Mouse (Mus musculus) megakaryocyte progenitor cell, adult 5-6 weeks (primary cell): ENCODE measurements around the gene Ubqln3. TPM values are rescaled to one million over a fixed set of nuclear protein-coding genes. Genes with fewer than 3 reads are reported as not detected.

Source experiments
- ATAC-seq: replicated peaks from 2 replicates; pipeline ENCODE4 v1.8.0; 2016; ENCODE audit warnings: mild to moderate bottlenecking, moderate TSS enrichment, inconsistent platforms; ENCODE audit not compliant: poor library complexity
- total RNA-seq, 2 experiments: library from RNA; stranded (forward) in 1 of 2; stranded (reverse) in 1 of 2; fragments of 157-497, 149-512 nt in 1 of 2; fragments of 200-1000 nt in 1 of 2; gene quantifications; 2 replicates each; pipeline versions ENCODE4 v1.2.3 to v1.2.4; 2015 to 2017

Ubqln3 gene
- total RNA-seq (2015) (not detected in 2 replicates), total RNA-seq (2017) (not detected in 2 replicates)

DNA sequence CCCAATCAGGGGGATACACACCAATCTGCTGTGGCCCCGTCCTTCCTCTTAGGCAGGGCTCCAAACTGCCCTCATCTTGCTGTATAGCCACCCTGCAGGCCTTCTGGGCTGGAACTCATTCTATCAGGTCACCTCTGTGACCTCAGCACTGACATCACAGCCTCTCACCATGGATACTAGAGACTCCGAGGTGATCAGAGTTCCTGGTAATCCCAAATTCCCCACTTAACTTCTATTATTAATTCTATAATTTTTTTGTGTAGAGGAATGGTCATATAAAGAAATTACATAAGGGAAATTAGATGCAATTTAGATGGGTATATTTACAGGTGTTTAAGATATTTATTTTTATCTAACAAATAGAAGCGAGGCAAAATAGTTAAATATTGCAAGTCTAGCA, at the start of gene Ubqln3:
Ubqln3 (minus strand) TSS at position 101 of the 400 bp plus-strand sequence.
- no peak for ATAC-seq

DNA sequence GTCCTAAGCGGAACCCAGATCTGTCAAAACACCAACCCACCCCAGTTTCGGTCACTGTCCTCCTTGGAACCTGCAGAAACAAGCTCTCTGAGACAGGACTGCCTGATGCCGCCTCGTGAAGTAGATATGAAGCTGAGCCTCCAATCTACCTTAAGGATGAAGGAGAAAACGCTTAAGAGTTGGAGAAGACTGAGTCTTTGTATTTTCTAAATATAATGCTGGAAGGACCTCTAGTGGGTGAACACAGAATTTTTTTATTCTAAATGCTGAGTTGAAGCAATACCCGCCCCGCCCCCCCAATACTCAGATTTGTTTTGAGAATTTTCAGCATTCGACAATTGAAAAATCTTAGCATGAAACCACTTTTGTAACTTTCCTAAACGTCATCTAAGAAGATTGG, 48.2 kb upstream of the Ubqln3 start:
- ATAC-seq = peak; percentile 79

DNA sequence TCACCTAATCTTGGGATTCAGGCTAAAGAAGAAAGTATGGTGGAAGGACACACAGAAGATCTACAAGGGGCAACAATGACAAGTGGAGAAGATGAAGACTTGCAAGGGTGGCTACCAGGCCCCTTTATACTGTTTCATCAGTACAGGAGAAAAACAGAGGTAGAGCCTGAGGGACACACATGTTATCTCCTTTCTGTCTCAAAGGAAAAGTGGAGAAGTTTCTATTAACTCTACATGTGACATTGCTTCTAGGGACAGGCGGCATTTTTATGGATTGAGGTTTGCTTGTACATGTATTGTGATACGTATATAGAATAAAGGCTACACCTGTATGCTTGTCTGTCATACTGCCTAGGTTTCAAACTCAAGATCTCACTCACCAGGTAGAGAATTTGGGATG, 40.2 kb upstream of the Ubqln3 start, which contains the start of gene Olfr648:
Olfr648 (minus strand) TSS at position 101 of the 400 bp plus-strand sequence.
- ATAC-seq = no peak

DNA sequence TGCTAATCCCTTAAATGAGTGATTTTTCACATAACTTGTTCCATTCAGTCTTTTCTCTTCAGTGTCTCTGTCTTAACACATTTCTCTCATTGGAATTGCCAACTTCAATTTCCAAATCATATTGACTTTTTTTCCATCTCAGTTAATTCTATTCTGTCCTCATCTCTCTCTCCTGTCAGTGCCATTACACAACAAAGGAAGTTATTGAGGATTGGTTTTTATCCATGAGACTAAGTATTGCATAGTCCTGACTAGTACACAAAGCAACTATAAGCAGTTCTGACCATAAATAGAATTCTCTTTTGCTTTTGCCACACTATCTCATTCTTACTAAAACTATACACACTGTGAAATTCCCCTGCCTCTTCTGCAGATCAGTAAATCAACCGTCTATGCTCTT, 36.0 kb upstream of the Ubqln3 start:
- ATAC-seq = peak; percentile 77

DNA sequence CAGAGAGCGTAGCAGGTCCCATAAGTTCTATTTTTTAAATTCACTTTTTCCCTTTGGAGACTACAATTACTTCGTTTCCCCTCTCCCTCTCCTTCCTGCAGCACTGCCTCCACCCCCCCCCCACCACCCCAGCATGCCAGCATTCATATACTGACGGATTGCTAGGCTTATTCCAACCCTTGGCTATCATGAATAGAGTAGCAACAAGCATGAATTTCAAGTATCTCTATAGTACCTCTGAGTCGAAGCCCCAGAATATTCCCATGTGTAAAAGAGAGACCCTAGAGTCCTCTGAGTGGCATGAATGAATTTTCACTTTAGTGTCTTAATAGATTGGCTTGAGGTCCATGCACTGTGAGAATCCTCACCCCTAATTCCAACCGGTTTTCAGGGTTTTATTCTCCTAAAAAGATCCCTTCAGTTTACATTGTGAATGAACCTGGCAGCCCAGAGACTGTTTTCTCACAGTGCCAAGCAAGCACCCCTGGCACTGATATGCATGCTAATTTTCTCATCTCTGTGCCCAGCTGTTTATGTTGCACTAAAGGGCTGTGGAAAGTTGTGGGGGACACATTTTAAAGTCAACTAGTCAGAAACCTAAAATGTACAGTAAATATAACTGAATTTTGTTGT, 35.5 kb upstream of the Ubqln3 start:
- no peak for ATAC-seq

DNA sequence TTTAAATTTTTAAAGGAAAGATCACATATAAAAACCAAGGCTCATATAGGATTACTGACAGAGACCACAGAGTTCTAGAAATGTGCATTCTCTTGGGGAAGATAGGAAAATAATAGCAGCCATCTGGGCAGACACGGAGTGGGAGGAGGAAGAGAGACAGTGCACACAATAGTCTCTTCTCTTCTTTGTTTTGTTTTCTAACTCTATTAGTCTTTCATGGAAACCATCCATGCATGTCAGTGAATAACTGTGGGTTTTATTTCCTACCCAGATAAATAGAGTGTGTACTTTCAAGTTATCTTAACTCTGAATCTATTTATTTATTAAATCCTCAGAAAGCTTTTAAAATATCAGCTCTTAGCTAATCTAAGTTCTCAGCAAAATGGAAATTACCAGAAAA, 32.0 kb upstream of the Ubqln3 start:
- no peak for ATAC-seq

DNA sequence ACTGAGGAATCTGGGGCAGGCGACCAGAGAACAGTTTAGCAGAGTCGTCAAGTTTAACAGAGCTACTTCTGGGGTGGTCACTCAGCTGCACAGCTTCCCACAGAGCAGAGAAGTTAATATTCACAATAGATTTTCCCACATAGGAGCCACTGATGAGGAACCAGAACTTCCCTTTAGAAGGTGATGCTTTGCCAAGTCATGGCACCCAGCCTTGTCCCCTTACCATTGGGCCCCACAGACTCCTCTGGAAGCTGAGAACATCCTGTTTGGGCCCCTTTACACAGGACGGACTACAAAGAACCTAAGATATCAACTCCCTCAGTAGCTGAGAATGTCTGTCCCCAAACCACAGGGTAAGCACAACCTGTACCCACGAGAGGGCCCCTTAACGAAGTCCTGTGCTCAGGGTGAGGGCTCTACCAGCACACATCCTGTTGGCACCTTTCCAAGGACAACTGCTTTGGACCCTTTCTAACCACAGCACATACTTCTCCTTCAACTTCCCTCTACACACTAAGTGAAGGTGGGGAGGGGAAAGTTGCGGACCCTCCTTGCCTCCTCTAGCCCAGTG, 26.6 kb upstream of the Ubqln3 start:
- peak; percentile 78 for ATAC-seq

DNA sequence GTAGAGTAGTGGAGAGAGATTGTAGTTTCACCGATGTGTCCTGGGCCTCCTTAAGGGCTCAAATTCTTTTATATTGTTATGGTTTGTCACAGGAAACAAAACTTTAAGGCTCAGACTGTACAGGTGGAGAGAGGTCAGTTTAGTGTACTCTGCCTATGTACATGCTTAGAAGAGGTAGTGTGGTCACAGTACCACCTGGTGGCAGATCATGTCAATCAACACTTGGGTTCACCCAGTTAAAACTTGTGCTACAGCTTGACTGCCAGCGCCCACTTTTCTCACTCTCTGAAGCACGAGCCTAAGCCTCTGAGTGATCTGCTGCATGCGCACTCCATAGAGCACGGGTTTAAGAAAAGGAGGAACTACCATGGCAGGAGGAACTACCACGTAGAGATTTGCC, 24.0 kb upstream of the Ubqln3 start:
- peak; percentile 45 for ATAC-seq

DNA sequence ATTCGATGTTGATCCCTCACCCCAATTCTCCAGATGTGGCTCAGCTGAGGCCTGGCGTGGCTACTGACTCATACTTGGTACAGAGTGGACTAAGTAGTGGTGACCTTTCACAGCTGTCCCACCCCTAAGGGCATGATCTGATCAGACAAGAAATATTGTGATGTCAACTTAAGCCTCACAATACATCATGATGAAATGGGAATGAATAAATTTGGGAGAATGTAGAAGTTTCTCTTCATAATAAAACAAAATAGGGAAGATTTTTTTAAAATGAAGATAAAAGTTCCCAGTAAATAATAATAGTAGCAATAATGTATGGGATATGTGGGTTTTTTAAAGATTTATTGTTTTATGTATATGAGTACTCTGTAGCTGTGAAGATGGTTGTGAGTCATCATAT, 7.4 kb upstream of the Ubqln3 start, which contains the start of gene Ubqlnl:
Ubqlnl (minus strand) TSS at position 101 of the 400 bp plus-strand sequence.
- ATAC-seq = no peak

DNA sequence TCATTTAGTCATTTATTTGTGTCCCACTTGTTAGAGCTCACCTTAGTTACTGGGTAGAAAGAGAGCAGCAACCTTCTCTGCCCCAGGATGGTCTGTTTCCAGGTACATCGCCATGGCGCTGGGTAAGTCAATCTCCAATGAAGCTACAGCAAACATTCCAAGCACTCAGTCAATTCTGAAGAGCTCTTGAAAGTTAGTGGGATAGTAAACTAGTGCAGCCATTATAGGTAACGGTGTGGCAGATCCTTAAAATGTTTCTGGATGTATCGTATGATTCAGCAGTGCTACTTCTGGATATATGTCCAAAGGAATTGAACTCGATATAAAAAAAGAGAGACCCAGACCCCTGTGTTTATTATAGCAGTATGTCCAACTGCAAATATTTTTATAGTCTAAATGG, 5.8 kb downstream of the Ubqln3 start, which contains the start of gene Olfr643:
Olfr643 (minus strand) TSS at position 101 of the 400 bp plus-strand sequence.
- ATAC-seq = no peak

DNA sequence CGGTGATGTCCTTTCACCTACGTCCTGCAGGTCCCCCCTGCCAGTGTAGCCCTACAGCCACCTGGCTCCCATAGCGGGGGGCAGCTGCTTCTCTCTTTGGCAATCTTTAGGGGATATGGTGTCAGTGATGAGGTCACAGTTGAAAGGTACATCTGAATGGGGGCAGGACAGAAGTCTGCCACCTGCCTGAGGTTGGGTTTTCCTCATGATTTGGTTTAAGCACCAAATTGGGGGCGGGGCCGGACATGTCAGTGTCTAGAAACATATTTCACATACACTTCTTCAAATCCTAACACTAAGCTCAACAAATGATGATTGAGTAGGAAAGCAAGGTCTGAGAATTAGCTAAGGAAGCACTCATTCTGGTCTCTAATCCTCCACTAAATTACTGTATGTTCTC, 13.4 kb downstream of the Ubqln3 start, which contains the start of gene Ubqln5:
Ubqln5 (minus strand) TSS at position 101 of the 400 bp plus-strand sequence.
- ATAC-seq = no peak

DNA sequence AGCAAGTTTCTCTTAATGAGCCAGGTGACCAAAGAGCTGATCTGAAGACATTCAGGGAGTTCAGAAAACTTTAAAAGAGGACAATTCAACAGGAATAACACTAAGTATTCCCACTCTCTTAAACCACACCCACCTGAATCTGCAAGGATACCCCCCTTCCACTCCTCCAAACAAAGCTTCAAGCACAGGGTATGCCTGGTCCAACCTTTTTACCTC, 38.4 kb downstream of the Ubqln3 start, which contains the start of gene Olfr646:
Olfr646 (plus strand) TSS at position 117 of the 216 bp plus-strand sequence.
- no peak for ATAC-seq

DNA sequence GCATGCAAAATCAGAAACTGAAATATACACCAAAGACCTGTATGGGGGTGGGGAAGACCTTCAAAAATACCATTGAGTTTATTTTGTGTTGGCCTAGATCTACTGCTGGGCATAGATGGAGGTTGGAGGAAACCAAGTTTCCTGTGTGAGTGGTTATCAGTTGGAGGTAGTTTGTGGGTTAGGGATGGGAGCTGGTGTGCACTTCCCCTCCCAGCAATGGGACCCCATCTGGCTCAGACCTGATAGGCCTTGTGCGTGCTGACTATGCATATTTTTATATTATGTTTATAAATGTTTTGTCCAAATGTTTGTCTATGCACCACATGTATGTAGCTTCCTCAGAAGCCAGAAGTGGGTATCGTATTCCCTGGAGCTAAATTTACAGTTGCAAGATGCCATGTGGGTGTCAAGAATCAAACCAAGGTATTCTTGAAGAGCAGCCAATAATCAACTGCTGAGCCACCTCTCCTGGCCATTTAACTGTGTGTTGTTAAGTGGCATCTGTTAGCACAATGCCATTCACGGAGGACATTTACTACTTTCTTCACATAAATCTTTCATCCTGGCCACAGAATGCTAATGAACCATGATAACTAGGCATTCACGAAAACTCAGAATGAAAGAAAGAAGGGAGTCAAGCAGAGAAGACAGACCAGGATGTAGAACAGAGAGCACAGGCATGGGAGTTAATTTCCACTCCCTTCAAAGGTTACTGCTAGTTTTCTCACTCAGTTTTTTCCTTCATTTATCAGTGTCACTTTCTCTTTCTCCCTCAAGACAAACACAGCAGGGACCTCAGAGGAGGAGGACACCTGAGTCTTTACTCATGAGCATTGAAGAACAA, 38.9 kb downstream of the Ubqln3 start:
- ATAC-seq = peak; percentile 100

Other genes starting within 250 kb of the Ubqln3 start
- gene Olfr64, start 248.8 kb downstream of the Ubqln3 start, total RNA-seq (2015) = not detected in 2 replicates
- gene Olfr64, start 248.8 kb downstream of the Ubqln3 start, total RNA-seq (2017) = not detected in 2 replicates
- not detected in 2 replicates for gene Olfr65, start 239.8 kb downstream of the Ubqln3 start, total RNA-seq (2015)
- not detected in 2 replicates for gene Olfr65, start 239.8 kb downstream of the Ubqln3 start, total RNA-seq (2017)
- gene Olfr631, start 214.5 kb downstream of the Ubqln3 start, total RNA-seq (2015) = not detected in 2 replicates
- gene Olfr631, start 214.5 kb downstream of the Ubqln3 start, total RNA-seq (2017) = not detected in 2 replicates
- not detected in 2 replicates for gene Olfr632, start 208.9 kb downstream of the Ubqln3 start, total RNA-seq (2015)
- not detected in 2 replicates for gene Olfr632, start 208.9 kb downstream of the Ubqln3 start, total RNA-seq (2017)
- gene Olfr633, start 198.8 kb downstream of the Ubqln3 start, total RNA-seq (2015) = not detected in 2 replicates
- not detected in 2 replicates for gene Olfr633, start 198.8 kb downstream of the Ubqln3 start, total RNA-seq (2017)
- gene Olfr635, start 172.1 kb downstream of the Ubqln3 start, total RNA-seq (2015) = not detected in 2 replicates
- gene Olfr635, start 172.1 kb downstream of the Ubqln3 start, total RNA-seq (2017) = not detected in 2 replicates
- not detected in 2 replicates for gene Olfr638, start 144.5 kb downstream of the Ubqln3 start, total RNA-seq (2015)
- gene Olfr638, start 144.5 kb downstream of the Ubqln3 start, total RNA-seq (2017) = not detected in 2 replicates
- gene Olfr639, start 126.0 kb downstream of the Ubqln3 start, total RNA-seq (2015) = 0.02 TPM in 1 of 2 replicates, not detected in the other
- gene Olfr639, start 126.0 kb downstream of the Ubqln3 start, total RNA-seq (2017) = not detected in 2 replicates
- gene Olfr640, start 117.7 kb downstream of the Ubqln3 start, total RNA-seq (2015) = not detected in 2 replicates
- not detected in 2 replicates for gene Olfr640, start 117.7 kb downstream of the Ubqln3 start, total RNA-seq (2017)
- gene Olfr641, start 107.8 kb downstream of the Ubqln3 start, total RNA-seq (2015) = not detected in 2 replicates
- not detected in 2 replicates for gene Olfr641, start 107.8 kb downstream of the Ubqln3 start, total RNA-seq (2017)
- not detected in 2 replicates for gene Olfr642, start 90.6 kb downstream of the Ubqln3 start, total RNA-seq (2015)
- not detected in 2 replicates for gene Olfr642, start 90.6 kb downstream of the Ubqln3 start, total RNA-seq (2017)
- gene 4930516K23Rik, start 81.8 kb downstream of the Ubqln3 start, total RNA-seq (2015) = not detected in 2 replicates
- not detected in 2 replicates for gene 4930516K23Rik, start 81.8 kb downstream of the Ubqln3 start, total RNA-seq (2017)
- gene Olfr644, start 71.4 kb downstream of the Ubqln3 start, total RNA-seq (2015) = not detected in 2 replicates
- not detected in 2 replicates for gene Olfr644, start 71.4 kb downstream of the Ubqln3 start, total RNA-seq (2017)
- gene Olfr645, start 57.8 kb downstream of the Ubqln3 start, total RNA-seq (2015) = not detected in 2 replicates
- gene Olfr645, start 57.8 kb downstream of the Ubqln3 start, total RNA-seq (2017) = not detected in 2 replicates
- not detected in 2 replicates for gene Olfr646, start 38.4 kb downstream of the Ubqln3 start, total RNA-seq (2015)
- gene Olfr646, start 38.4 kb downstream of the Ubqln3 start, total RNA-seq (2017) = not detected in 2 replicates
- gene Ubqln5, start 13.5 kb downstream of the Ubqln3 start, total RNA-seq (2015) = not detected in 2 replicates
- gene Ubqln5, start 13.5 kb downstream of the Ubqln3 start, total RNA-seq (2017) = not detected in 2 replicates
- not detected in 2 replicates for gene Olfr643, start 5.9 kb downstream of the Ubqln3 start, total RNA-seq (2015)
- gene Olfr643, start 5.9 kb downstream of the Ubqln3 start, total RNA-seq (2017) = not detected in 2 replicates
- gene Ubqlnl, start 7.3 kb upstream of the Ubqln3 start, total RNA-seq (2015) = not detected in 2 replicates
- not detected in 2 replicates for gene Ubqlnl, start 7.3 kb upstream of the Ubqln3 start, total RNA-seq (2017)
- 0.15 TPM in 1 of 2 replicates, not detected in the other for gene Olfm5, start 21.6 kb upstream of the Ubqln3 start, total RNA-seq (2015)
- gene Olfm5, start 21.6 kb upstream of the Ubqln3 start, total RNA-seq (2017) = 0.17 TPM in 1 of 2 replicates, not detected in the other
- gene Olfr648, start 40.1 kb upstream of the Ubqln3 start, total RNA-seq (2015) = not detected in 2 replicates
- not detected in 2 replicates for gene Olfr648, start 40.1 kb upstream of the Ubqln3 start, total RNA-seq (2017)
- not detected in 2 replicates for gene Olfr649, start 52.7 kb upstream of the Ubqln3 start, total RNA-seq (2015)
- not detected in 2 replicates for gene Olfr649, start 52.7 kb upstream of the Ubqln3 start, total RNA-seq (2017)
- 2.3 and 3.7 TPM in 2 replicates for gene Trim6, start 75.5 kb upstream of the Ubqln3 start, total RNA-seq (2015)
- gene Trim6, start 75.5 kb upstream of the Ubqln3 start, total RNA-seq (2017) = 2.1 and 2.5 TPM in 2 replicates
- gene Trim34a, start 101.2 kb upstream of the Ubqln3 start, total RNA-seq (2015) = 8.6 and 10.9 TPM in 2 replicates
- gene Trim34a, start 101.2 kb upstream of the Ubqln3 start, total RNA-seq (2017) = 10.4 and 16.4 TPM in 2 replicates
- 4.7 and 5.3 TPM in 2 replicates for gene Trim5, start 144.8 kb upstream of the Ubqln3 start, total RNA-seq (2015)
- gene Trim5, start 144.8 kb upstream of the Ubqln3 start, total RNA-seq (2017) = 6.9 and 8.0 TPM in 2 replicates
- 47.7 and 58.0 TPM in 2 replicates for gene Trim12a, start 172.2 kb upstream of the Ubqln3 start, total RNA-seq (2015)
- 63.9 and 69.0 TPM in 2 replicates for gene Trim12a, start 172.2 kb upstream of the Ubqln3 start, total RNA-seq (2017)
- 0.17 and 0.32 TPM in 2 replicates for gene Trim34b, start 186.2 kb upstream of the Ubqln3 start, total RNA-seq (2015)
- gene Trim34b, start 186.2 kb upstream of the Ubqln3 start, total RNA-seq (2017) = 0.10 and 0.87 TPM in 2 replicates
- 13.4 and 14.2 TPM in 2 replicates for gene Trim12c, start 210.1 kb upstream of the Ubqln3 start, total RNA-seq (2015)
- gene Trim12c, start 210.1 kb upstream of the Ubqln3 start, total RNA-seq (2017) = 23.5 and 30.1 TPM in 2 replicates
- gene Trim30b, start 226.6 kb upstream of the Ubqln3 start, total RNA-seq (2015) = 0.61 and 2.0 TPM in 2 replicates
- 1.5 and 1.8 TPM in 2 replicates for gene Trim30b, start 226.6 kb upstream of the Ubqln3 start, total RNA-seq (2017)